Mouse (Mus musculus): ENCODE measurements around the gene Lamc2. TPM values are rescaled to one million over a fixed set of nuclear protein-coding genes. Genes with fewer than 3 reads are reported as not detected.

Gene Lamc2
- polyA plus RNA-seq, 1 experiment: not detected

- TF ChIP-seq CTCF (IDR thresholded peaks at IDR 0.05; ENCODE audit: control insufficient read depth, insufficient read depth, low read length) (no peak), POLR2A (IDR thresholded peaks at IDR 0.05; ENCODE audit: borderline replicate concordance, control insufficient read depth, low read depth, low read length) (no peak)
- Histone ChIP-seq H3K4me1 (ENCODE audit: control insufficient read depth, insufficient read depth, low read length) (no peaks in the 10 kb centered on the region), H3K27ac (ENCODE audit: control insufficient read depth, insufficient read depth, low read depth, low read length, poor library complexity) (no peak overlapping the region), H3K4me3 (replicated peaks; ENCODE audit: control insufficient read depth, low read depth, low read length) (no peak overlapping the region)
- WGBS: 84% methylated on average over 10 of the region's 10 CpGs
Observed at GRCm38 (mm10) chr1:153171011-153171410, 15.2 kb downstream of the Lamc2 start.

DNA sequence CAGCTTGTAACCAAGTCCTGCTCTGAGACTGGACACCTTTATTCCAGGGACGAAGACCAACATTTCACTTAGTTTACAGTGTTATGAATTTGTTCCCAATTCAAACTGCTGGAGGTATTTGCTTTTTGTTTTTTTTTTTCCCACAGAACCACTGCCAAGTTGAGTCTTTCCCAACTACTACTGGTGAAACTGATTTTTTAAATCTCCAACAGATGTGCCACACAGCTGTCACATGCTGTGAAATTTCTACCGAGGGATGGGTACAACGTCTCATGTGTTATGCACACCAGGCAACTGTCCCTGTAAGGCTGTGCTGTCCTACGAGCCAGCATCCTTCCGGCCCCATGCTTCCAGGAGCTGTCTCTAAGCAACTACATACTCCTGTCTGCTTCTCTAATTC is 18.0 kb downstream of the Lamc2 start:
- Histone ChIP-seq H3K4me3 (replicated peaks; ENCODE audit: control insufficient read depth, low read depth, low read length) (no peak overlapping the region), H3K4me1 (ENCODE audit: control insufficient read depth, insufficient read depth, low read length) (no peaks in the 10 kb centered on the region), H3K27ac (ENCODE audit: control insufficient read depth, insufficient read depth, low read depth, low read length, poor library complexity) (no peak overlapping the region)
- TF ChIP-seq CTCF (IDR thresholded peaks at IDR 0.05; ENCODE audit: control insufficient read depth, insufficient read depth, low read length) (no peak), POLR2A (IDR thresholded peaks at IDR 0.05; ENCODE audit: borderline replicate concordance, control insufficient read depth, low read depth, low read length) (no peak)
- 79% methylated on average over 5 of the region's 5 CpGs for WGBS

DNA sequence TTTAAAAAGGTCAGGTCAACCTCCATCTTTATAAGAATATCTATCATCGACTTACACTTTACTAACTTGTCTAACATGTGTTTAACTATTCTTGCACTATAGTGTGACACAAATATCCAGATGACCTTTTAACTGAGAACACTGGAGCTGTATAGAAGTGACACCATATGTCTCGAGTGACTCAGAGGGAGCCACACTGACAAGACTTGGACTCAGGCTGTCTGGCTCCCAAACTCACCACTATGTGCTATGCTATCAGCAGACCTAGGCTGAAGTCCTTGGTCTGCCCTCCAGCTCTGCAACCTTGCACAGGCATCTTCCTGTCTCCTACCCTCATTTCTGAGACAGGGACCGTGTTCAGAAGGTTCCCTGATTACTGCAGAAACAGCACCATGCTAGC is 22.4 kb downstream of the Lamc2 start:
- no peaks in the 10 kb centered on the region for H3K4me1 ChIP-seq (ENCODE audit: control insufficient read depth, insufficient read depth, low read length)
- H3K27ac ChIP-seq (ENCODE audit: control insufficient read depth, insufficient read depth, low read depth, low read length, poor library complexity): no peak overlapping the region
- H3K4me3 ChIP-seq (replicated peaks; ENCODE audit: control insufficient read depth, low read depth, low read length): no peak overlapping the region
- TF ChIP-seq POLR2A (IDR thresholded peaks at IDR 0.05; ENCODE audit: borderline replicate concordance, control insufficient read depth, low read depth, low read length) (no peak), CTCF (IDR thresholded peaks at IDR 0.05; ENCODE audit: control insufficient read depth, insufficient read depth, low read length) (no peak)
- 75% methylated on average over 3 of the region's 3 CpGs for WGBS

- no peak for TF ChIP-seq POLR2A (IDR thresholded peaks at IDR 0.05; ENCODE audit: borderline replicate concordance, control insufficient read depth, low read depth, low read length)
- no peak for TF ChIP-seq CTCF (IDR thresholded peaks at IDR 0.05; ENCODE audit: control insufficient read depth, insufficient read depth, low read length)
- H3K4me1 ChIP-seq (ENCODE audit: control insufficient read depth, insufficient read depth, low read length): no peaks in the 10 kb centered on the region
- no peak overlapping the region for H3K27ac ChIP-seq (ENCODE audit: control insufficient read depth, insufficient read depth, low read depth, low read length, poor library complexity)
- no peak overlapping the region for H3K4me3 ChIP-seq (replicated peaks; ENCODE audit: control insufficient read depth, low read depth, low read length)
- WGBS: 88% methylated on average over 4 of the region's 4 CpGs
Observed at GRCm38 (mm10) chr1:153159137-153159536, 27.1 kb downstream of the Lamc2 start.

DNA sequence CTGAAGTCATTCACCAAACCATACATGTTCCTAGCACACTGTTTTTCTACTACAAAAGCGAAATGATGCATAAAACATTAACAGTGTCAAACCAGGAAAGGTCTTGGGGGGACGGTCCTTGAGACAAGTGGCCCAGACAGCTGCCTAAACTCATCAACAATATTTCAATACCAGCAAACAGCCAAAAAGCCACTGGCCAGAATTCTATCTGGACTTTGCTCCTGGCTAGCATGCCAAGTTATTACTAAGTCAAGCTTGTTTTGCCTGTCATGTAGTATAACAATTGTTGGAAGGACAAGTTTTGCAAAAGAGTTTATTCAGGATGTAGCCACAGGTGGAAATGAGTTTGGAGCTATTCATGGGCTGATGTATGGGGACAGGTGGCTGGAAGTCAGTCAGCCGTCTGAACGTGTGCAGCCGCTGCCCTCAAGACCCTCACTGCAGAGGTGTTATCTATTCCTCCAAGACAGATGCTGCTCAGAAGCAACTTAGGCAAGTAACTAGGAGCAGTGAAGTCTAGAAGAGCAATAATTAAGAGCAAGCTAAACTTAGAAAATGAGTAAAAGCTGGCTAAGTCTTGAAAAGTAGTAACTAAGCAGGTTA is 29.1 kb downstream of the Lamc2 start:
- TF ChIP-seq POLR2A (IDR thresholded peaks at IDR 0.05; ENCODE audit: borderline replicate concordance, control insufficient read depth, low read depth, low read length) (no peak), CTCF (IDR thresholded peaks at IDR 0.05; ENCODE audit: control insufficient read depth, insufficient read depth, low read length) (no peak)
- no peaks in the 10 kb centered on the region for H3K4me1 ChIP-seq (ENCODE audit: control insufficient read depth, insufficient read depth, low read length)
- 79% methylated on average over 5 of the region's 5 CpGs for WGBS
- H3K4me3 ChIP-seq (replicated peaks; ENCODE audit: control insufficient read depth, low read depth, low read length): no peak overlapping the region
- H3K27ac ChIP-seq (ENCODE audit: control insufficient read depth, insufficient read depth, low read depth, low read length, poor library complexity): no peak overlapping the region

DNA sequence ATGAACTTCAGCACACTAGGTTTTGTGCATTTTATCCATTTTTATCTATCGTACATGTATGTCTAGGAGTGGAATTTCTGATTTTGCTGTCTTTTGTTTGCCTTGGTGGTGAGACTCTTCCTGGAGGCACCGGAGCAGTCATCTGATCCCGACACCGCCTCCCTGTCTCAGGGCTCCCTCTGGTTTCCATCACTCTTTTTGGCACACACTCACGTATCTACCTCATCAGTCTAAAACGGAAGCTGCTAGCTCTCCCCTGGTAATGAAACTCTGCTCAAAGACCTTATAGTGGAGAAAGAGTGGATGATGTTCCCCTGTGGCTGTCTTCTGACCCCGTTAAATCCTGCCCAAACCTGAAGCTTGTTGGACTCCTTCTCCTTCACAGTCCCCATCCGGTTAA is 30.9 kb downstream of the Lamc2 start:
- 88% methylated on average over 8 of the region's 8 CpGs for WGBS
- no peak overlapping the region for H3K4me3 ChIP-seq (replicated peaks; ENCODE audit: control insufficient read depth, low read depth, low read length)
- H3K4me1 ChIP-seq (ENCODE audit: control insufficient read depth, insufficient read depth, low read length): no peaks in the 10 kb centered on the region
- TF ChIP-seq POLR2A (IDR thresholded peaks at IDR 0.05; ENCODE audit: borderline replicate concordance, control insufficient read depth, low read depth, low read length) (no peak), CTCF (IDR thresholded peaks at IDR 0.05; ENCODE audit: control insufficient read depth, insufficient read depth, low read length) (no peak)
- H3K27ac ChIP-seq (ENCODE audit: control insufficient read depth, insufficient read depth, low read depth, low read length, poor library complexity): no peak overlapping the region

DNA sequence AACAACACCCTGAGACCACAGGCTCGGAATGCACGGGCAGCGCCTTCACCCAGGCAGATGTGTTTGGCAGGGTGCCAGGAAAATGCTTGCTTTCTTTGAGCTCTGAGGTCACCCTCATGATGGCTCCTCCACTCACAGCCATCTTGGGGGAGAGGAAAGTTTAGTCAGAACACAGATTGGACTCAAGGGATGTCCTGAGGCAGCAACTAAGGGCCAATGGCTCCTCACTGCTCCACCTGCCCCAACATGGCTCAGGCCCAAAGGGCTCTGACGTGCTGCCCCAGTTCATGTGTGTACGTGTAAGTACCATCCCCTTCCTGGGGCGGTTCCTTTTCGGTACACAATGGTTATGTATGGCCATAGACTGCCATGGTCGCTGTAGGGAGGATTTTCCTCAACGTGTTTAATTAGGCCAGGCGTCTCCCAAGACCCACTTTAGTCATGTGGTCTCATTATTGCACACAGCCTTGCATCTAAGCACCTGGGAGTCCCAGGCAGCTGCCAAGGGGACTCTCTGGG is 32.6 kb downstream of the Lamc2 start:
- Histone ChIP-seq H3K4me1 (ENCODE audit: control insufficient read depth, insufficient read depth, low read length) (no peaks in the 10 kb centered on the region), H3K4me3 (replicated peaks; ENCODE audit: control insufficient read depth, low read depth, low read length) (no peak overlapping the region), H3K27ac (ENCODE audit: control insufficient read depth, insufficient read depth, low read depth, low read length, poor library complexity) (no peak overlapping the region)
- 77% methylated on average over 10 of the region's 10 CpGs for WGBS
- TF ChIP-seq CTCF (IDR thresholded peaks at IDR 0.05; ENCODE audit: control insufficient read depth, insufficient read depth, low read length): no peak
- no peak for TF ChIP-seq POLR2A (IDR thresholded peaks at IDR 0.05; ENCODE audit: borderline replicate concordance, control insufficient read depth, low read depth, low read length)

DNA sequence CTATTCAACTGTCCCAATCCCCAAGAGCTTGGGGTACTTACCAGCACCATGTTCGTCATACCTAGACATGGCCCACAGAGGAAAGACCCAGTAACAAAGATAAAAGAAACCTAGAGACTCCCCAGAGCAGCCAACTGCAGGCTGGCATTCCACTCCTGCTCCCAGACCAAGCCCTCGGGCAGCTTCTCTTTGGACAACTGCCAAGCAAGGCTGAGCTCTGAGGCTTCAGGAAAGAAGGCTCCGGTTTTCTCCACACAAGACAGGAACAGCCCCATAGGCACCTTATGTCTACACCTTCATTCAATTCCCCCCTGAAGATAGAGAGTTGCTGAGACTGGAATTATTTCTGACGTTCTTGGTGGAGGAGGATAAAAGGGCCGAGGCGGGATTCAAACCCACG is 33.7 kb downstream of the Lamc2 start:
- no peak overlapping the region for H3K4me3 ChIP-seq (replicated peaks; ENCODE audit: control insufficient read depth, low read depth, low read length)
- H3K4me1 ChIP-seq (ENCODE audit: control insufficient read depth, insufficient read depth, low read length): no peaks in the 10 kb centered on the region
- WGBS: 79% methylated on average over 7 of the region's 7 CpGs
- H3K27ac ChIP-seq (ENCODE audit: control insufficient read depth, insufficient read depth, low read depth, low read length, poor library complexity): no peak overlapping the region
- no peak for TF ChIP-seq POLR2A (IDR thresholded peaks at IDR 0.05; ENCODE audit: borderline replicate concordance, control insufficient read depth, low read depth, low read length)
- TF ChIP-seq CTCF (IDR thresholded peaks at IDR 0.05; ENCODE audit: control insufficient read depth, insufficient read depth, low read length): no peak

GRCm38 (mm10) chr1:153145791-153146190 is 40.5 kb downstream of the Lamc2 start:
- TF ChIP-seq POLR2A (IDR thresholded peaks at IDR 0.05; ENCODE audit: borderline replicate concordance, control insufficient read depth, low read depth, low read length) (no peak), CTCF (IDR thresholded peaks at IDR 0.05; ENCODE audit: control insufficient read depth, insufficient read depth, low read length) (no peak)
- H3K4me3 ChIP-seq (replicated peaks; ENCODE audit: control insufficient read depth, low read depth, low read length): no peak overlapping the region
- H3K27ac ChIP-seq (ENCODE audit: control insufficient read depth, insufficient read depth, low read depth, low read length, poor library complexity): no peak overlapping the region
- WGBS: 74% methylated on average over 5 of the region's 5 CpGs
- H3K4me1 ChIP-seq (ENCODE audit: control insufficient read depth, insufficient read depth, low read length): no peaks in the 10 kb centered on the region
